Mouse (Mus musculus) embryonic facial prominence, embryonic 12.5 days (tissue): ENCODE data around the gene Col4a4. TPM values are rescaled to one million over a fixed set of nuclear protein-coding genes. Genes with fewer than 3 reads are reported as not detected.

Source experiments
- ATAC-seq: fragments of 200-750 bp; cut with Nextera tagmentation; 2 replicates; pipeline ENCODE4 v1.8.0; 2017; ENCODE audit not compliant: insufficient number of reproducible peaks, insufficient read depth, low FRiP score, low TSS enrichment
- H3K27ac ChIP-seq: fragments of 300-500 bp; sonication (generic); 2 replicates; pipeline ENCODE4 v1.5.1; 2016; ENCODE audit warnings: mild to moderate bottlenecking
- H3K27me3 ChIP-seq: fragments of 300-500 bp; sonication (generic); 2 replicates; pipeline ENCODE4 v1.6.1; 2016; ENCODE audit warnings: mild to moderate bottlenecking, moderate library complexity
- H3K36me3 ChIP-seq: fragments of 300-500 bp; sonication (generic); 2 replicates; pipeline ENCODE4 v1.6.1; 2016; ENCODE audit warnings: mild to moderate bottlenecking
- H3K4me1 ChIP-seq: fragments of 300-500 bp; sonication (generic); 2 replicates; pipeline ENCODE4 v1.6.1; 2016
- H3K4me2 ChIP-seq: fragments of 300-500 bp; sonication (generic); replicated peaks from 2 replicates; pipeline ENCODE4 v1.6.1; 2016; ENCODE audit warnings: mild to moderate bottlenecking, moderate library complexity
- H3K4me3 ChIP-seq: fragments of 300-500 bp; sonication (generic); 2 replicates; pipeline ENCODE4 v1.5.1; 2016; ENCODE audit warnings: mild to moderate bottlenecking
- H3K9ac ChIP-seq: fragments of 300-500 bp; sonication (generic); 2 replicates; pipeline ENCODE4 v1.6.1; 2016; ENCODE audit warnings: mild to moderate bottlenecking, moderate library complexity
- H3K9me3 ChIP-seq: fragments of 300-500 bp; sonication (generic); 2 replicates; pipeline ENCODE4 v1.6.1; 2016; ENCODE audit warnings: mild to moderate bottlenecking, moderate library complexity
- WGBS: fragments of 180-500 bp; shearing (Covaris S2); methylation state at CpG from one replicate; pipeline ENCODE4 v1.1.7; 2016; 5-methylcytosine and 5-hydroxymethylcytosine counted together
- polyA plus RNA-seq: library from polyadenylated mRNA; unstranded; fragments of >200 nt; fragmentation: Nextera tagmentation; extraction: Ambion mirVana; gene quantifications from 2 replicates; pipeline ENCODE4 v1.2.1, GENCODE M21; 2016

Gene Col4a4
- polyA plus RNA-seq, 1 experiment from 2014 or later: 0.14 TPM

- ATAC-seq: no peak
- H3K9me3 ChIP-seq: no peaks in the 10 kb centered on the region
- no peak overlapping the region for H3K9ac ChIP-seq
- H3K27ac ChIP-seq: no peak overlapping the region
- no peaks in the 10 kb centered on the region for H3K4me1 ChIP-seq
- H3K36me3 ChIP-seq: no peaks in the 10 kb centered on the region
- 80% methylated on average over 3 of the region's 3 CpGs for WGBS
- H3K4me2 ChIP-seq: no peak overlapping the region
- H3K4me3 ChIP-seq: no peak overlapping the region
- no peaks in the 10 kb centered on the region for H3K27me3 ChIP-seq
These were observed 149.4 kb downstream of the Col4a4 start for GRCm38 (mm10) chr1:82437273-82437672.

GRCm38 (mm10) chr1:82433649-82434005 lies 153.0 kb downstream of the Col4a4 start:
- 79% methylated on average over 5 of the region's 5 CpGs for WGBS
- no peak overlapping the region for H3K27ac ChIP-seq
- ATAC-seq: no peak

GRCm38 (mm10) chr1:82432919-82433648 lies 153.6 kb downstream of the Col4a4 start:
- Histone ChIP-seq H3K9ac (no peak overlapping the region), H3K36me3 (no peaks in the 10 kb centered on the region), H3K27ac (no peak overlapping the region), H3K9me3 (no peaks in the 10 kb centered on the region), H3K4me1 (peaks cover 12% of the 10 kb centered on the region; the same call in 1 of the 2 replicates), H3K27me3 (no peaks in the 10 kb centered on the region), H3K4me3 (no peak overlapping the region), H3K4me2 (no peak overlapping the region)
- WGBS: 61% methylated on average over 15 of the region's 15 CpGs
- ATAC-seq: 0 out of 2 replicates have a peak, but pooled peaks have one; percentile 57

More at GRCm38 (mm10) chr1:82433649-82434005, 153.0 kb downstream of the Col4a4 start:
- Histone ChIP-seq H3K4me3 (no peak overlapping the region), H3K36me3 (no peaks in the 10 kb centered on the region), H3K9me3 (no peaks in the 10 kb centered on the region), H3K9ac (no peak overlapping the region), H3K27me3 (no peaks in the 10 kb centered on the region), H3K4me2 (no peak overlapping the region), H3K4me1 (peaks cover 10% of the 10 kb centered on the region; the same call in 1 of the 2 replicates)

DNA sequence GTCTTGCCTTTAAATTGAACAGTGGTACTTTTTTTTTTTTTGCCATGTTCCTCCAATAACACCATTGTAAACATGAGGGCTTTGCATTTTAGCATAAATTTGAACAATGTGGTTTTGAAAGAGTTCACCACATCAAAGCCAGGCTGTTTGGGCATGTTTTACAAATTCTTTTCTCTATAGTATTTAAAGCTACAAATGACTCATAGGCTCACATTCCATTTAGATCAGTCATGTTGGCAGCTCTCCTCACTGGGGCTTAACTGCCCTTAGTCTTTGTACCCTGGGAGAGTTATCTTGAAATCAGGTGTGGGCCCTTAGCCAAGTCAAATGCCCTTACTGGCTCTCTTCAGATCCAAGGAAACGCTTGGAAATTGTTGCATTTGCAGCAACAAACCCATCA lies 157.6 kb downstream of the Col4a4 start:
- H3K36me3 ChIP-seq: no peaks in the 10 kb centered on the region
- H3K9ac ChIP-seq: no peak overlapping the region
- peaks cover 12% of the 10 kb centered on the region; the same call in 1 of the 2 replicates for H3K4me1 ChIP-seq
- WGBS: 50% methylated on average over 1 of the region's 1 CpGs
- H3K27me3 ChIP-seq: no peaks in the 10 kb centered on the region
- no peak for ATAC-seq
- H3K4me3 ChIP-seq: no peak overlapping the region
- no peak overlapping the region for H3K4me2 ChIP-seq
- H3K9me3 ChIP-seq: no peaks in the 10 kb centered on the region
- no peak overlapping the region; the same call in 1 of the 2 replicates for H3K27ac ChIP-seq

DNA sequence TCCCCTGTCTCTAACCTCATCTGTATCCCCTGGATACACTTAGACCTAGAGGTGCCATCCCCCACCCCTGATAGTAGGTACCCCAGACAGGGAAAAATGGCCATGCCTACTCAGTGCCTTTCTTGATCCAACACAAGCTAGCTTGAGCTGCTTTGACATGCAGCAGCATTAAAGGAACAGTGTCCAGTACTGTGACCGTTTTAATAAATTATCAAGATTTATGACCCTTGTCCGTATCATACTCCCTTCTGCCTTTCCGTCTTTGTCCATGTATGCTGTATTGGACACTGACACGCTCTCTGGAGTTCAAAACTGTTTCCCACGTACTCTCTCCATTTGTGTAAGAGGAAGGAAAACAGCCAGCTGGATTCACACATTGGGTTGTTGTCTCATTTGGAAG lies 158.9 kb downstream of the Col4a4 start:
- ATAC-seq: no peak
- H3K36me3 ChIP-seq: no peaks in the 10 kb centered on the region
- no peak overlapping the region for H3K4me2 ChIP-seq
- H3K4me1 ChIP-seq: peaks cover 12% of the 10 kb centered on the region; the same call in 1 of the 2 replicates
- no peak overlapping the region for H3K27ac ChIP-seq
- 94% methylated on average over 5 of the region's 5 CpGs for WGBS
- no peak overlapping the region for H3K9ac ChIP-seq
- no peaks in the 10 kb centered on the region for H3K9me3 ChIP-seq
- H3K4me3 ChIP-seq: no peak overlapping the region
- H3K27me3 ChIP-seq: no peaks in the 10 kb centered on the region

DNA sequence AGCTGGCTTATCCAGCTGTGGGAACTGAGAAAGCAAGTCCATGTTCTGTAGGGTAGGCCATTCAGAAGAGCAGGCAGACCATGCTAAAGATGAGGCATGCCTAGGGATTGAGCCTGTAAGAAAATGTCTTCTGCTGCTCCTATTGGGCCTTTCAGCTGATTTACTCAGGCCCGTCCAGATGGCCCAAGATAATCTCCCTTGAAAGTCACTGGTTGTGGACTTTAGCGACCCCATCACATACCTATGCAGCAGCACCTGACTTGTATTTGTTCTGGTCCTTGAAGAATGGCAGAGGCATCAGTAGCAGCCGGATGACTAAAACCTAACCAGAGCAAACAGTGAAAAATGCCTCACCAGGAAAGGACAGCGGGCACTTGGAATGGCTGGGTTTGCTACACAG lies 171.0 kb downstream of the Col4a4 start:
- no peak for ATAC-seq
- Histone ChIP-seq H3K4me2 (no peak overlapping the region), H3K27me3 (no peaks in the 10 kb centered on the region), H3K36me3 (no peaks in the 10 kb centered on the region), H3K9me3 (no peaks in the 10 kb centered on the region), H3K4me1 (peaks cover 11% of the 10 kb centered on the region; the same call in 1 of the 2 replicates), H3K27ac (no peak overlapping the region), H3K9ac (no peak overlapping the region), H3K4me3 (no peak overlapping the region)
- WGBS: 79% methylated on average over 4 of the region's 4 CpGs

DNA sequence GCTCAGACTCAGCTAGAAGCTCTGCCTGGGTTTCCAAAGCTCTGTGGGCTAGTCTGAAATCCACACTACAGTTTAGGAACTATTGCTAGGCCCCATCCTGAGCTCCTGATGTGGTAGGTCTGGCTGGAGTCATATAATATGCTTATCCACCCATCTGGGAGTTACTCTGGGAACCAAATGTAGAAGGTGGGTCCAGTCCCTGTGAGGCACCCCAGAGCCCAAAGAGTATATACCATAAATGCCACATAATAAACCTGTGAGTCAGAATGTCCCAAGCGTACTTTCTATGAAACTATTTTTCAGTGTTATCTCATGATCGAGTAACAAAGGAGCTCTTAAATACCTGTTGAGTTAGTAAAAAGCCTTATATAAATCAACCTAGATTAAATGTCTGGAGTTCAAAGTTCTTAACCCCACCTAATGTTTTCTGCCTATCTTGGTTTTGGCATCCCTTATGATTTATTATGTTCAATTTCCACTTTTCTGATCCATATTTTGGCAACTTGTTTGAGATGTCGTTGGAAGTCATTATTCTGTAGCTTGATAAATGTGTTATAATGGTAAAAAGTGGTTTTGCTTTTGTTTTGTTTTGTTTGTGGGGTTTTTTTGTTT lies 172.1 kb downstream of the Col4a4 start:
- no peak overlapping the region for H3K27ac ChIP-seq
- WGBS: 89% methylated on average over 3 of the region's 3 CpGs
- H3K36me3 ChIP-seq: no peaks in the 10 kb centered on the region
- H3K4me1 ChIP-seq: peaks cover 11% of the 10 kb centered on the region; the same call in 1 of the 2 replicates
- no peak overlapping the region for H3K9ac ChIP-seq
- no peak for ATAC-seq
- H3K27me3 ChIP-seq: no peaks in the 10 kb centered on the region
- no peak overlapping the region for H3K4me3 ChIP-seq
- H3K4me2 ChIP-seq: no peak overlapping the region
- H3K9me3 ChIP-seq: no peaks in the 10 kb centered on the region

DNA sequence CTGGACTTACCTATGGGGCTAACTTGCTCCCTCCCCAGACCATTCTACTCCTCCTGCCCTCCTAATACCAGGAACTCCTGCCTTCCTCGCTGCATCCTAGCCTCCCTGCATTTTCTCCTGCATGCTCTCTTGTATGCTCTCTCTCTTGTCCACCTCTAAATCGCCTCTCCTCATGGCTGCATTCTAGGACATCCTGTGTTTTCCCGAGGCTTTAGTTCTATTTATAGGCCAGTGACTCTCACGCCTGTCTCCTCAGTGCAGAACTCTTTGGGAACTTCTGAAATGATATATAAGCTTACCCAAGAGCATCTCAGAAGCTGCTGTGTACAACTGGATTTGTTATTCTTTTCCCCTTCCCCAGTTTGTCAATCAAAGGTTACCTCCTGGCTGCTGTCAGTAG lies 174.6 kb downstream of the Col4a4 start:
- 65% methylated on average over 4 of the region's 4 CpGs for WGBS
- Histone ChIP-seq H3K9ac (no peak overlapping the region), H3K4me3 (no peak overlapping the region), H3K27ac (no peak overlapping the region), H3K4me1 (peaks cover 11% of the 10 kb centered on the region; the same call in 1 of the 2 replicates), H3K36me3 (no peaks in the 10 kb centered on the region), H3K9me3 (no peaks in the 10 kb centered on the region), H3K4me2 (no peak overlapping the region), H3K27me3 (no peaks in the 10 kb centered on the region)
- ATAC-seq: no peak

DNA sequence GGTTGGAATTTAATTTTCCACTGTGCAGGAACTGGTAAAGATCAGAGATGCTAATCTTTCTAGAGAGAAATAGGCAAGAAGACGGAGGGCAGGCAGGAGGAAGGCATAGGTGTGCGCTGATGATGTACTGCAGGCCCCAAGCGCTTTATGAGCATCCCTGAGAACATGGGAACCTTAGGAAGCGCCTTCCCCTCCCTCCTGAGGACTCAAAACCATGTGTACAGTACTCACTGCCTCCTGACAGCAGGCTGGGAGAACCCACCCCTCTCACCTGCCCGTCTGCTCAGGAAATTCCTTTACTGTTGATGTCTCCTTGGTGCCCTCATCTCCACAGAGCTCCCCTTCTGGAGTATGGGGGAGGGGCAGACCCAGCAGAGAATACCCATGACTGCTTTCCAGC lies 175.1 kb downstream of the Col4a4 start:
- Histone ChIP-seq H3K4me1 (peaks cover 11% of the 10 kb centered on the region; the same call in 1 of the 2 replicates), H3K36me3 (no peaks in the 10 kb centered on the region), H3K9me3 (no peaks in the 10 kb centered on the region), H3K9ac (no peak overlapping the region), H3K27ac (no peak overlapping the region), H3K4me3 (no peak overlapping the region), H3K4me2 (no peak overlapping the region), H3K27me3 (no peaks in the 10 kb centered on the region)
- WGBS: 74% methylated on average over 5 of the region's 5 CpGs
- ATAC-seq: no peak

DNA sequence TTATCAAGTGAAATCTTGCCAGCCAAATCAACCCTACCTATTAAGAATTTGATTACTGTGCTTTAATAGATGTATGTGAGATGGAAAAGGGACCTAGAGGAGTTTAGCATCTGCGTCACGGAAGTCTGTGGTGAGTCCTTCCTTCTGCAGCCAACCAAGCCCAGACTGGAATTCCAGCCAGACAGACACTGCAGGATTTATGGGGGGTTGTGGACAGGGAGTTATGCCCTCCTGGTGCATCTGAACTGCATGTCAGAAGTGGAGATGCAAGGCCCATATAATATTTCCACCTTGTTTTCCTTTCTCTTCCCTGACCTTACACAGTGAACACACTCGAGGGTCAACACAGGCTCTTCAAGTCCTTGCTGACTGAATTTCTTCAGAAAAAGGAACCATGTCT lies 176.1 kb downstream of the Col4a4 start:
- Histone ChIP-seq H3K9ac (no peak overlapping the region), H3K27ac (no peak overlapping the region), H3K9me3 (no peaks in the 10 kb centered on the region), H3K27me3 (no peaks in the 10 kb centered on the region), H3K4me2 (no peak overlapping the region), H3K4me3 (no peak overlapping the region), H3K36me3 (no peaks in the 10 kb centered on the region), H3K4me1 (peaks cover 11% of the 10 kb centered on the region; the same call in 1 of the 2 replicates)
- 68% methylated on average over 3 of the region's 3 CpGs for WGBS
- ATAC-seq: no peak

DNA sequence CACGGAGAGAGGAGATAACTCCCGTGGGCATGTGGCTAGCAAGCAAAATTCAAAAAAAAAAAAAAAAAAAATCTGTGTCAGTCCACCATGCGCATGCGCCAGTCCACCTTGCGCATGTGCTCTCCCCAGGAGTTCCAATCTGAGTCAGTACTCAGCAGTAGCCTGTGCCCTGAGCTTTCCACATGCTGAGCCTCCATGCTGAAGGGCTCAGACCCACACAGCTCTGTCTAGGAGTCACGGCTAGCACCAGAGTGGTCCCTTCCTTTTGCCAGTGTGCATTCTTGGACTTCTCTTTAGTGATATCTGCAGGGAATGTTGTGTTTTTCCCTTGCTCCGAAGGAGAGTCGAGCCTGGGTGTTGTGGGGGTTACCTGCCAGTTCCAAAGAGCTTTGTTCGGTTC lies 177.4 kb downstream of the Col4a4 start:
- no peak for ATAC-seq
- Histone ChIP-seq H3K27ac (no peak overlapping the region), H3K9ac (no peak overlapping the region), H3K4me3 (no peak overlapping the region), H3K9me3 (no peaks in the 10 kb centered on the region), H3K4me1 (peaks cover 11% of the 10 kb centered on the region; the same call in 1 of the 2 replicates), H3K4me2 (no peak overlapping the region), H3K36me3 (no peaks in the 10 kb centered on the region), H3K27me3 (no peaks in the 10 kb centered on the region)
- 87% methylated on average over 9 of the region's 9 CpGs for WGBS

DNA sequence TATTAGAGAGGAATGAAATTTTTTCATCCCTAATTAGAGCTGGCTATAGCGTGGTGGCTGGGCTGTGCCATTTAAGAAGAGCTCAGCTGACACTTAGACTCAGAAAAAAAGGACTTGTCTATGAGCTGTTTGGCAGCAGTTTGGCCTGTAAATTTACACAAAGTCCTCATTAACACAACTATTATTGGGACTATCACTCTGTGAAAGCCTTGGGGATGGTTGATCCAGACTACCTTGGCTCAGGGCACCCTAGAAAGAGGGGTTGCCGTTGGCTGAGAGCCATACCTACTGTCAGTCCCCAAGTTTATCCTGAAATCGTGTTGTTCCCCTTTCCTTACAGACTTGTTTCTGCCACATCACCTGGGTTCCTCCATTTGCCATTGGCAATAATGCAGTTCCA lies 178.9 kb downstream of the Col4a4 start:
- 77% methylated on average over 3 of the region's 3 CpGs for WGBS

More for the DNA sequence above, 178.9 kb downstream of the Col4a4 start:
- Histone ChIP-seq H3K9ac (no peak overlapping the region), H3K9me3 (no peaks in the 10 kb centered on the region), H3K36me3 (no peaks in the 10 kb centered on the region), H3K27me3 (no peaks in the 10 kb centered on the region), H3K4me1 (peaks cover 11% of the 10 kb centered on the region; the same call in 1 of the 2 replicates), H3K4me2 (no peak overlapping the region), H3K27ac (no peak overlapping the region), H3K4me3 (no peak overlapping the region)
- no peak for ATAC-seq
